Mouse (Mus musculus) telencephalon, adult 2 months (tissue): ENCODE measurements at regions not wholly inside any gene's neighbourhood (a gene's known extent, or its start where the extent isn't known, plus 50 kb on each side); places are given as distances from the start of the nearest gene placed in this dataset.
"Not testable (repeated sequence)": the region's sequence is repeated elsewhere in the genome, so short reads cannot be mapped to it uniquely, and the experiment has no call there.

Source experiments
- DNase-seq: peaks from one replicate; pipeline ENCODE4 v3.0.0-alpha.2; 2011; ENCODE audit warnings: low read depth, low spot score

- peak; percentile 61 for DNase-seq
These were observed 167.1 kb downstream of the Htr7 start for GRCm38 (mm10) chr19:35890191-35890590.

GRCm38 (mm10) chr19:35886270-35886669 lies 171.0 kb downstream of the Htr7 start:
- DNase-seq: peak; percentile 44

DNA sequence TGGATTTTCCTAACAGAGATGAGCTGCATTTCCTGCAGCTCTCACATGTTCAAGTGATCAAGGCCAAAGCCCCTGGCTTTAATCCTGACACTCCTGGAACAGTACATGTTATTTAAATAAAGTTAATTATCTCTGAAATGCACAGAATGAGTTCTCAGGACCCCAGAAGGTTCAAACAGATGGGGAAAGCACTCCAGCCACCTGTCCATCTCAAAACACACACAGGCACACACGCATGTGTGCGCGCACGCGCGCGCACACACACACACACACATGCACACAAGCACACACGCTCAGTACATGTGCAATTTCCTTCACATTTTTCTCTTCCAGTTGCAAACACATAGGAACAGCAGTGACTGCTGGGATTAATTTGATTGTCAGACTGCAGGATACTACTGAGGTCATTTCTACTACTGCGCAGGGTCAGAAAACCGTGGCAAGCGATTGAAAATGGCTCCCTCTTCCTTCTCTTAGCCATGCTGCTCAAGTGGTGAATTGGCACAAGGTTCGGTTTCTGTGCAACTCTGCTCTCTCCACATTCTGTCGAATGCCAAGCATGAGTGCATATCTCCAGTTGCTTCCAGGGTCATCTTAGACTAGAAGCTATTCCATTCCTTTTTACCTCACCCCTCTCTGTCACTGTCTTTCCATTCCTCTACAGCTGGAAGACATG lies 175.4 kb downstream of the Htr7 start:
- DNase-seq: no peak

- no peak for DNase-seq
These were observed 181.8 kb downstream of the Htr7 start for GRCm38 (mm10) chr19:35875464-35875863.

- DNase-seq: no peak
These were observed 186.6 kb downstream of the Htr7 start for GRCm38 (mm10) chr19:35870720-35871119.

DNA sequence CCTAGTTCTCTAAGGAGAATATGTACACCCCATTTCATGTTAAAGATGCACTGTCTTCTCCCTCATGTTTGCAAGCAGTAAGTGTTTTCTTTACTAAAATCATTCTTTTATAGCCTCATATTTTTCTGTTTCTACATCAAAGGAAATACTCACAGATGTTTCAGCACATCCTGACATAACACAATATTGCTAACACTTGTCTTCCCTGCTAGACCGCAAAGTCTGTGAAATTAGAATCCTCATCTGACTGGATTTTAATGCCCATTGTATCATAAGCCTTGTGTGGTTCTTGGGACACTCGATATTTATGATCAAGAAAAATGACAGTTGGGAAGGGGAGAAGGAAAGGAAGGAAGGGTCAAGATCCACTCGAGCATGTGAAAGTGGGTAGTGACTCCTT lies 188.8 kb downstream of the Htr7 start:
- DNase-seq: no peak

GRCm38 (mm10) chr19:35863049-35863448 lies 194.3 kb downstream of the Htr7 start:
- DNase-seq: no peak

- DNase-seq: no peak
These were observed 195.9 kb downstream of the Htr7 start for GRCm38 (mm10) chr19:35861421-35861820.

- DNase-seq: no peak
These were observed 224.3 kb downstream of the Htr7 start for GRCm38 (mm10) chr19:35832992-35833391.

DNA sequence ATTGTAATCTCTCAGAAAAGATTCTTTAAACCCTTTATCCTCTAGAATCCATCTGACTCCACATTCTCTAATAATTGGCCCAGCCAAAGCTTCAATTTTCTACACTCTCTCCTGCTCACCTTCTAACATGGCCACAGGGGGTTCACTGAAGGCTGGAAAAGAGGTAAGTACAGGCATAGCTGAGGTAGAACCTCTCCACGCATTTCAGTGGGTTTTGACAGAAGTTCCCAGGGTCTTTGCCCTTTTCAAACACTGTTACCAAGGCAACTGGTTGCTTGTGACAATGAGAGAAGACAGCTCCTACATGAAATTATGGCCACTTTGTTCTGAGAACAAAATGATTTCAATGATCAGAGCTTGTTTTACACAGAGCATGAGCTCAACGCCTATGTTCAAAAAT lies 231.2 kb downstream of the Htr7 start:
- DNase-seq: no peak

GRCm38 (mm10) chr19:35819626-35820025 lies 237.7 kb downstream of the Htr7 start:
- no peak for DNase-seq

DNA sequence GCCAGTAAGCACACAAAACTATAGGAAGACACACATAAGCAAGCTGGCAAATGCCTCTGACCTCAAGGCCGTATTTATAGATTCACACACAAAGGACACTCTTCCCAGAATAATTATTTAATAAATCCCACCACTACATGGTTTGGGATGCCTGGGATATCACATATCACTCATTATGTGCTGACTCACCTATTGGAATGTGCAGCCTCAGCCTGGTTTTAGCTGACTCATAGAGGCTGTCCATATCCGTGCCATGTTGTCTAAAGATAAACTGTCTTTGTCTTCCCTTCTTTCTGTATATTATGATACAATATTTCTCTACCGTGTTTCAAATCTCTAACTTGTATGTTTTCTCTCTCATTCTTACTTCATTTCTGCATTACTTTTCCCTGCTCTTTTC lies 262.6 kb downstream of the Htr7 start:
- DNase-seq: no peak

- DNase-seq: no peak
These were observed 269.9 kb downstream of the Htr7 start for GRCm38 (mm10) chr19:35787246-35788021.

GRCm38 (mm10) chr19:35761750-35762149 lies 295.6 kb downstream of the Htr7 start:
- DNase-seq: not testable (repeated sequence)

- no peak for DNase-seq
These were observed 297.6 kb downstream of the Htr7 start for GRCm38 (mm10) chr19:35759701-35760100.

DNA sequence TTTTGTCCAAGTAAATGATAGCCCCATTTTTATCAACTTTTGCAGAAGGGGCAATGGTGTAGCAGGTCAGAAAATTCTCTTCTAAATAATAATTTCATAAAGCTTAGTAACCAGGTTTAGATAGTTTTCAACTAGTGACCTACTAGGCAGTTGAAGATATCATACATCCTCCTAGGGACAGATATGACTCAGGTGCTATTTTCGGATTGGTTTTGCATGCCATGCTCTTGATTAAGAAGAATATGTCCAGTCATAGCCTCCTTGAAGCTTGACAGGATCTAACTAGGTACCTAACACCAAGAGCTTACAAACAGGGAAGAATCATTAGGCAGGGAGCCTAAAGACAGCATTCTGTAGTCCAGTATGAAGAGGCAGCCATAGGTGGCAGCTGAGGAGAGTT lies 301.8 kb downstream of the Htr7 start:
- DNase-seq: no peak

DNA sequence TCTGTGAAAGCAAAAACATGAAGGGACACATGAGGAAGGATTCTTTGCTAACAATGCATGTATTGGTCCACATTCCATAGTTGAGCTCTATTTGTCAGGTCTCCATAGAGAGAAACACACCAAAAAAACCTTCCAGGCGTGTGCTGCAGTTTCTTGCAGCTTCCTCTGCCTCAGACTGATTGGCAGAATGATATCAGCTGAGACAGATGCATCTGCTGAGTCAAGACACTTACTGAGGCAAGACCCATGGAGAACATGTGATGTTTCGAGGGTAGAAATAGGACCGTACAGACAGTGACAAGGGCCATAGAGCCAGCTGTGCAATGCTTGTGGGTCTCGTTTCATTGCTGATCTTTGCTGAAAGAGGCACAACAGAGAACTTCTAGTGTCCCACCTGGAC lies 321.6 kb downstream of the Htr7 start:
- DNase-seq: no peak

GRCm38 (mm10) chr19:35728436-35729060 lies 328.8 kb downstream of the Htr7 start:
- no peak for DNase-seq
